ENCODE assay signal across 18 mouse cellular contexts in the genomic region with DNA sequence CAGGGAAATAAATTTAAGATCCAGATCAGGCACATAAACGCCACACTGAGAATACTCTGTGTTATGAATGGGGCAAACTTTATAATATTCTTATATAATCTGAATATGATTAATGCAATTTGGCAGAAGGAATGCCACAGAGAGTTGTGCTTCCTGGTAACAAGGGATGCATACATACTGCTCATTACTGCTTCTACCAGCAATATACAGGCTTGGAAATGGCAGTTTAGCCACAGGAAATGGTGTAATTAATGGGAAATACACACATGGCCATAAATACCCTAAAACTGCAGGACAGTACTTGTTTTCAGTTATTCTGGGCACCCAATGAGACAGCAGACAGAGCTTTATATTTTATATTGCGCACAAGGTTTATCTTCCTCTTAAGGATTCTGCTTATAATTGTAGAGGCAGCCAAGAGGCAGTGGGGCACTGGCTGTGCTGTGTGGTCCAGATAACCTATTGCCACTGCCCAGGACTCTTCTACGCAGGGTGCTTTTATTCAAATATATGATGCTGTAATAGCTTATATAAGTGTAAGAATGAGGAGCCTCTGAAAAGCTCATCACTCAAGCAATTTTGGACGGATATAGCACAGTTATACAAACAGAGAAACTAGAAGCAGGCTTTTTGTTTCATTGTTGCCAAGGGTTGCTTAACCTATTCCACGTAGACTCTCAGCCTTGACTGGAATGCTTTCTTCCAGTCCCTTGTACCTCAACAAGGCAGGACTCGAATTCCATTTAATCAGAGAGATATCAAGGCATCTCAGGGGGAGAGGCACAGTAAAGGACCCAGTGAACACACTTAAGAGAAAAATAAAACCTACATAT. TPM values are rescaled to one million over a fixed set of nuclear protein-coding genes. Genes with fewer than 3 reads are reported as not detected.
DNase-seq lines count a peak whose midpoint lies in the region; ATAC-seq and TF ChIP-seq lines count a peak whose summit lies in the region.
"Had no signal": no experiment of that assay in that cellular context is flagged by ENCODE, and none has a peak within 500 bp of the region (broad histone marks: within the 10 kb centered on the region; RNA-seq: fewer than 3 reads in every experiment).

No protein-coding gene starts in this region.

- TF ChIP-seq POLR2A in myocyte (IDR thresholded peaks at IDR 0.05; ENCODE audit: insufficient read length, low read depth) = no peak

- H3K9me3 ChIP-seq in forebrain, embryonic 15.5 days = no peaks in the 10 kb centered on the region
- no peaks in the 10 kb centered on the region for H3K9me3 ChIP-seq in forebrain, embryonic 13.5 days (replicated peaks)
- no peaks in the 10 kb centered on the region for H3K9me3 ChIP-seq in midbrain, embryonic 11.5 days (ENCODE audit: control insufficient read depth, low read length)
- H3K9me3 ChIP-seq in midbrain, postnatal 0 days (ENCODE audit: low read length) = no peaks in the 10 kb centered on the region
- H3K9me3 ChIP-seq in liver, embryonic 13.5 days (replicated peaks) = no peaks in the 10 kb centered on the region
- no peaks in the 10 kb centered on the region for H3K9me3 ChIP-seq in forebrain, embryonic 14.5 days (replicated peaks; ENCODE audit: control insufficient read depth, low read length)
- H3K9me3 ChIP-seq: embryonic facial prominence, embryonic 10.5 days; intestine, embryonic 15.5 days; limb, embryonic 12.5 days had no signal

- H3K4me2 ChIP-seq in forebrain, embryonic 15.5 days (replicated peaks) = no peak overlapping the region
- no peak overlapping the region for H3K4me2 ChIP-seq in forebrain, embryonic 13.5 days
- H3K4me2 ChIP-seq in midbrain, embryonic 11.5 days = no peak overlapping the region
- H3K4me2 ChIP-seq in midbrain, postnatal 0 days (ENCODE audit: low read depth, low read length, poor library complexity, severe bottlenecking) = no peak overlapping the region
- peak overlapping the region; percentile 42 for H3K4me2 ChIP-seq in liver, embryonic 13.5 days
- H3K4me2 ChIP-seq in myocyte (ENCODE audit: low read depth) = peak overlapping the region; percentile 40
- H3K4me2 ChIP-seq in forebrain, embryonic 14.5 days (ENCODE audit: low read length) = no peak overlapping the region
- H3K4me2 ChIP-seq: heart, embryonic 11.5 days; intestine, embryonic 15.5 days; limb, embryonic 12.5 days had no signal

- WGBS in forebrain, embryonic 15.5 days = 78% methylated on average over 6 of the region's 6 CpGs
- 87% methylated on average over 6 of the region's 6 CpGs for WGBS in forebrain, embryonic 13.5 days
- 85% methylated on average over 6 of the region's 6 CpGs for WGBS in midbrain, embryonic 11.5 days
- 73% methylated on average over 6 of the region's 6 CpGs for WGBS in midbrain, postnatal 0 days
- WGBS in liver, embryonic 13.5 days (ENCODE audit: insufficient replicate concordance) = 63% methylated on average over 6 of the region's 6 CpGs
- 86% methylated on average over 6 of the region's 6 CpGs for WGBS in forebrain, embryonic 14.5 days

- H3ac ChIP-seq in myocyte (ENCODE audit: control insufficient read depth, insufficient read length) = no peak overlapping the region

- H3K4me3 ChIP-seq in forebrain, embryonic 15.5 days = no peak overlapping the region
- no peak overlapping the region for H3K4me3 ChIP-seq in forebrain, embryonic 13.5 days
- no peak overlapping the region for H3K4me3 ChIP-seq in midbrain, embryonic 11.5 days (ENCODE audit: low read depth, low read length)
- H3K4me3 ChIP-seq in midbrain, postnatal 0 days (ENCODE audit: low read depth, low read length) = no peak overlapping the region
- no peak overlapping the region for H3K4me3 ChIP-seq in liver, embryonic 13.5 days (replicated peaks)
- no peak overlapping the region for H3K4me3 ChIP-seq in myocyte
- H3K4me3 ChIP-seq in forebrain, embryonic 14.5 days (ENCODE audit: low read depth, low read length) = no peak overlapping the region
- H3K4me3 ChIP-seq: embryonic facial prominence, embryonic 10.5 days; intestine, embryonic 15.5 days; limb, embryonic 12.5 days had no signal

- H3K79me2 ChIP-seq in myocyte (ENCODE audit: control insufficient read depth, insufficient read depth) = no peaks in the 10 kb centered on the region

- H3K9ac ChIP-seq in forebrain, embryonic 15.5 days (replicated peaks) = no peak overlapping the region
- no peak overlapping the region for H3K9ac ChIP-seq in forebrain, embryonic 13.5 days
- H3K9ac ChIP-seq in midbrain, embryonic 11.5 days (ENCODE audit: low read length) = no peak overlapping the region
- H3K9ac ChIP-seq in midbrain, postnatal 0 days (replicated peaks; ENCODE audit: low read length, poor library complexity, severe bottlenecking) = no peak overlapping the region
- H3K9ac ChIP-seq in liver, embryonic 13.5 days = peak overlapping the region; percentile 30
- H3K9ac ChIP-seq in forebrain, embryonic 14.5 days (ENCODE audit: low read length) = no peak overlapping the region
- H3K9ac ChIP-seq: intestine, embryonic 15.5 days; limb, embryonic 12.5 days had no signal

- 0 out of 2 replicates have a peak overlapping the region, but pooled peaks have one; percentile 21 for H3K27ac ChIP-seq in forebrain, embryonic 15.5 days (replicated peaks)
- H3K27ac ChIP-seq in forebrain, embryonic 13.5 days = no peak overlapping the region
- H3K27ac ChIP-seq in midbrain, embryonic 11.5 days (ENCODE audit: low read depth, low read length) = no peak overlapping the region
- H3K27ac ChIP-seq in midbrain, postnatal 0 days (ENCODE audit: low read depth, low read length) = no peak overlapping the region
- peak overlapping the region; percentile 61 for H3K27ac ChIP-seq in liver, embryonic 13.5 days
- no peak overlapping the region for H3K27ac ChIP-seq in forebrain, embryonic 14.5 days (ENCODE audit: low read depth, low read length)
- H3K27ac ChIP-seq: embryonic facial prominence, embryonic 10.5 days; intestine, embryonic 15.5 days; limb, embryonic 12.5 days had no signal

- H3K27me3 ChIP-seq in forebrain, embryonic 15.5 days = no peaks in the 10 kb centered on the region
- H3K27me3 ChIP-seq in forebrain, embryonic 13.5 days = no peaks in the 10 kb centered on the region
- no peaks in the 10 kb centered on the region for H3K27me3 ChIP-seq in midbrain, embryonic 11.5 days (ENCODE audit: control insufficient read depth, insufficient read depth, low read length)
- no peaks in the 10 kb centered on the region for H3K27me3 ChIP-seq in midbrain, postnatal 0 days (ENCODE audit: insufficient read depth, low read length)
- no peaks in the 10 kb centered on the region for H3K27me3 ChIP-seq in liver, embryonic 13.5 days
- H3K27me3 ChIP-seq in myocyte (ENCODE audit: control insufficient read depth, insufficient read depth, insufficient read length) = no peaks in the 10 kb centered on the region
- H3K27me3 ChIP-seq in forebrain, embryonic 14.5 days (replicated peaks; ENCODE audit: control insufficient read depth, insufficient read depth, low read length) = no peaks in the 10 kb centered on the region
- H3K27me3 ChIP-seq: intestine, embryonic 15.5 days; limb, embryonic 12.5 days had no signal

- ATAC-seq in forebrain, embryonic 15.5 days (replicated peaks) = no peak
- ATAC-seq in forebrain, embryonic 13.5 days = no peak
- no peak for ATAC-seq in midbrain, embryonic 11.5 days (ENCODE audit: low FRiP score)
- ATAC-seq in midbrain, postnatal 0 days (ENCODE audit: low FRiP score) = no peak
- ATAC-seq in liver, embryonic 13.5 days (ENCODE audit: low read depth) = peak; percentile 85
- ATAC-seq in forebrain, embryonic 14.5 days = no peak
- ATAC-seq: intestine, embryonic 15.5 days had no signal

- no peaks in the 10 kb centered on the region for H3K36me3 ChIP-seq in forebrain, embryonic 15.5 days
- H3K36me3 ChIP-seq in forebrain, embryonic 13.5 days (ENCODE audit: poor library complexity, severe bottlenecking) = no peaks in the 10 kb centered on the region
- H3K36me3 ChIP-seq in midbrain, embryonic 11.5 days (ENCODE audit: control insufficient read depth, insufficient read depth, low read length) = no peaks in the 10 kb centered on the region
- no peaks in the 10 kb centered on the region for H3K36me3 ChIP-seq in midbrain, postnatal 0 days (ENCODE audit: insufficient read depth, low read length)
- H3K36me3 ChIP-seq in liver, embryonic 13.5 days = no peaks in the 10 kb centered on the region
- H3K36me3 ChIP-seq in myocyte (ENCODE audit: control insufficient read depth, insufficient read depth) = no peaks in the 10 kb centered on the region
- no peaks in the 10 kb centered on the region for H3K36me3 ChIP-seq in forebrain, embryonic 14.5 days (ENCODE audit: control insufficient read depth, insufficient read depth, low read length)
- H3K36me3 ChIP-seq: embryonic facial prominence, embryonic 10.5 days; intestine, embryonic 15.5 days; limb, embryonic 12.5 days had no signal

- peaks cover 13% of the 10 kb centered on the region; the same call in 1 of the 2 replicates for H3K4me1 ChIP-seq in forebrain, embryonic 15.5 days
- no peaks in the 10 kb centered on the region for H3K4me1 ChIP-seq in forebrain, embryonic 13.5 days
- H3K4me1 ChIP-seq in midbrain, embryonic 11.5 days (ENCODE audit: control insufficient read depth, insufficient read depth, low read length) = no peaks in the 10 kb centered on the region
- H3K4me1 ChIP-seq in midbrain, postnatal 0 days (ENCODE audit: insufficient read depth, low read length) = no peaks in the 10 kb centered on the region
- H3K4me1 ChIP-seq in liver, embryonic 13.5 days (replicated peaks) = peaks cover 44% of the 10 kb centered on the region
- no peaks in the 10 kb centered on the region for H3K4me1 ChIP-seq in forebrain, embryonic 14.5 days (ENCODE audit: control insufficient read depth, insufficient read depth, low read length)
- H3K4me1 ChIP-seq: embryonic facial prominence, embryonic 10.5 days; intestine, embryonic 15.5 days had no signal

- peak; percentile 31 for DNase-seq in midbrain, embryonic 11.5 days (ENCODE audit: low spot score, missing footprints)
- DNase-seq in midbrain, postnatal 0 days (ENCODE audit: low spot score) = no peak
- no peak for DNase-seq in liver, embryonic 13.5 days
- no peak for DNase-seq in forebrain, embryonic 14.5 days (ENCODE audit: low spot score)
- no peak for DNase-seq in kidney, postnatal 25 days
- DNase-seq: adrenal gland, adult 8-10 months; cerebellum, adult 9-10 months; gastrocnemius, postnatal 14 days; heart, postnatal 4 days; kidney, postnatal 14 days; layer of hippocampus, postnatal 36 days had no signal

- no peak for TF ChIP-seq CTCF in midbrain, postnatal 0 days (IDR thresholded peaks at IDR 0.05)

RNA-seq across cellular contexts. Expression of a gene that starts 13.4 kb away (rescaled TPM):
- 33.1 and 40.1 TPM in 2 replicates for polyA plus RNA-seq in forebrain, embryonic 15.5 days (2015; fragmentation: Nextera tagmentation; extraction: Ambion mirVana)
- 22.6 and 23.8 TPM in 2 replicates for polyA plus RNA-seq in forebrain, embryonic 13.5 days (2015; fragmentation: Nextera tagmentation; extraction: Ambion mirVana)
- polyA plus RNA-seq in midbrain, embryonic 11.5 days (2014; fragmentation: Nextera tagmentation; extraction: Ambion mirVana) = 17.5 and 19.3 TPM in 2 replicates
- 84.3 and 87.8 TPM in 2 replicates for total RNA-seq in midbrain, postnatal 0 days (2014; rRNA removed)
- 31.1 and 35.2 TPM in 2 replicates for polyA plus RNA-seq in midbrain, postnatal 0 days (2015; fragmentation: Nextera tagmentation; extraction: Ambion mirVana)
- 4.6 and 4.9 TPM in 2 replicates for polyA plus RNA-seq in liver, embryonic 13.5 days (2015; fragmentation: Nextera tagmentation; extraction: Ambion mirVana)
- polyA plus RNA-seq in myocyte (2012; fragmentation: generic; extraction: Trizol) = 19.3 TPM
- polyA plus RNA-seq in forebrain, embryonic 14.5 days (2014; fragmentation: Nextera tagmentation; extraction: Ambion mirVana) = 40.7 and 46.1 TPM in 2 replicates

RNA-seq across cellular contexts. Expression of a gene that starts 14.5 kb away (rescaled TPM):
- 22.4 and 23.7 TPM in 2 replicates for polyA plus RNA-seq in forebrain, embryonic 15.5 days (2015; fragmentation: Nextera tagmentation; extraction: Ambion mirVana)
- 20.2 and 21.0 TPM in 2 replicates for polyA plus RNA-seq in forebrain, embryonic 13.5 days (2015; fragmentation: Nextera tagmentation; extraction: Ambion mirVana)
- polyA plus RNA-seq in midbrain, embryonic 11.5 days (2014; fragmentation: Nextera tagmentation; extraction: Ambion mirVana) = 21.5 and 22.7 TPM in 2 replicates
- 5.2 and 5.3 TPM in 2 replicates for total RNA-seq in midbrain, postnatal 0 days (2014; rRNA removed)
- 4.7 and 5.0 TPM in 2 replicates for polyA plus RNA-seq in midbrain, postnatal 0 days (2015; fragmentation: Nextera tagmentation; extraction: Ambion mirVana)
- polyA plus RNA-seq in liver, embryonic 13.5 days (2015; fragmentation: Nextera tagmentation; extraction: Ambion mirVana) = 20.2 and 21.9 TPM in 2 replicates
- 6.3 TPM for polyA plus RNA-seq in myocyte (2012; fragmentation: generic; extraction: Trizol)
- polyA plus RNA-seq in forebrain, embryonic 14.5 days (2014; fragmentation: Nextera tagmentation; extraction: Ambion mirVana) = 24.7 and 24.9 TPM in 2 replicates

Comparison
In these comparisons a context has a peak if more than half of its experiments do, and no peak if none do; other contexts are left out.
1. H3K27ac ChIP-seq: peak in forebrain, embryonic 15.5 days (single experiment) and liver, embryonic 13.5 days (single experiment); none in forebrain, embryonic 13.5 days (single experiment), midbrain, embryonic 11.5 days (single experiment), midbrain, postnatal 0 days (single experiment) and forebrain, embryonic 14.5 days (single experiment).
2. H3K4me2 ChIP-seq: peak in liver, embryonic 13.5 days (single experiment) and myocyte (single experiment); none in forebrain, embryonic 15.5 days (single experiment), forebrain, embryonic 13.5 days (single experiment), midbrain, embryonic 11.5 days (single experiment), midbrain, postnatal 0 days (single experiment) and forebrain, embryonic 14.5 days (single experiment).